Mouse (Mus musculus) ES-E14 (cell line): Measurements from ENCODE around the gene Pakap.

Source experiments
- CHD2 ChIP-seq: IDR thresholded peaks from 2 replicates; pipeline ENCODE4 v1.6.1; 2014; ENCODE audit warnings: mild to moderate bottlenecking, low read depth, low read length, inconsistent platforms
- MAFK ChIP-seq: IDR thresholded peaks from 2 replicates; pipeline ENCODE4 v1.6.1; 2014; ENCODE audit warnings: mild to moderate bottlenecking, low read depth, low read length, inconsistent platforms; ENCODE audit not compliant: insufficient read depth
- ZC3H11A ChIP-seq: IDR thresholded peaks from 2 replicates; pipeline ENCODE4 v1.6.1; 2012; ENCODE audit warnings: low read depth, mild to moderate bottlenecking, inconsistent platforms, low read length, borderline replicate concordance
- ZNF384 ChIP-seq: IDR thresholded peaks from 2 replicates; pipeline ENCODE4 v1.6.1; 2012; ENCODE audit warnings: low read depth, low read length, inconsistent platforms

DNA sequence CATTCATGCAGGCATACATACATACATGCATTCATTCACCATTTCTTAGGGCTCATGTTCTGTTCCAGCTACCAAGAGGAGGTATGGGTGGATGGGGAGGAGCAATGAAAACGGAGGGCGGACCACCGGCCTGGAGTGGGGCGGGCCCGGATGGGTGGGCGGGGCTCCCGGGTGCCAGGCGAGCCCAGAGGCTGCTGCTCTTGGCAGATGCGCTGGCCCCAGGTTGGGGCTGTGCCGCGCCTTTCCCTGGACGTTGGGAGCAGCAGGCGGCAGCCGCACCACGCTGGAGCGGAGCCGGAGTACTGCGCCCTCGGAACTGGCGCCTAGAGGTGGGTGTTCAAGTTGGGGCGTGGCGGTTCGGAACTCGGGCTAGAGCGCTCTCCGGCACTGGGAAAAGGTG is 214.0 kb downstream of the Pakap start:
- TF ChIP-seq ZC3H11A (no peak), ZNF384 (no peak), MAFK (no peak), CHD2 (no peak)
